Comparison of ENCODE assay signal across 23 mouse cellular contexts in genomic region chr1:37132433-37132832, GRCm38 (mm10).
DNase-seq lines count a peak whose midpoint lies in the region; ATAC-seq and TF ChIP-seq lines count a peak whose summit lies in the region.
"Had no signal": no experiment of that assay in that cellular context is flagged by ENCODE, and none has a peak within 500 bp of the region (broad histone marks: within the 10 kb centered on the region; RNA-seq: fewer than 3 reads in every experiment).

No protein-coding gene starts in this region.

- peak; percentile 15; the same call in 1 of the 2 replicates for TF ChIP-seq CTCF in midbrain, postnatal 0 days (IDR thresholded peaks at IDR 0.05)
- TF ChIP-seq CTCF in cerebellum, adult 2 months (IDR thresholded peaks at IDR 0.05; ENCODE audit: borderline replicate concordance, insufficient read depth, low read depth, low read length), result no peak

- H3K4me3 ChIP-seq in midbrain, postnatal 0 days (ENCODE audit: low read depth, low read length), result no peak overlapping the region
- no peak overlapping the region for H3K4me3 ChIP-seq in midbrain, embryonic 13.5 days (replicated peaks)
- no peak overlapping the region for H3K4me3 ChIP-seq in cerebellum, adult 2 months (replicated peaks; ENCODE audit: insufficient read depth, low read depth, low read length)
- H3K4me3 ChIP-seq: embryonic facial prominence, embryonic 10.5 days; forebrain, embryonic 12.5 days; hindbrain, embryonic 15.5 days; limb, embryonic 13.5 days; megakaryocyte, embryonic 14.5 days; midbrain, embryonic 15.5 days; neural tube, embryonic 15.5 days; stomach, embryonic 15.5 days had no signal

- DNase-seq in CD4-positive, CD25-positive, alpha-beta regulatory T cell, adult 2 months (ENCODE audit: low read depth, low spot score), result peak; percentile 6
- peak; percentile 6 to 7 for DNase-seq in heart, postnatal 10 days
- DNase-seq in heart, postnatal 4 days, result no peak
- no peak for DNase-seq in midbrain, postnatal 0 days (ENCODE audit: low spot score)
- DNase-seq in cerebellum, adult 2 months, result no peak
- DNase-seq: adrenal gland, postnatal 36 days; cerebellum, adult 11-12 months; cerebellum, postnatal 36 days; gastrocnemius, postnatal 14 days; kidney, postnatal 10 days; right cerebral cortex, postnatal 25 days had no signal

- no peak overlapping the region for H3K27ac ChIP-seq in midbrain, postnatal 0 days (ENCODE audit: low read depth, low read length)
- H3K27ac ChIP-seq in midbrain, embryonic 13.5 days, result no peak overlapping the region
- H3K27ac ChIP-seq in cerebellum, adult 2 months (ENCODE audit: insufficient read depth, low read length), result no peak overlapping the region
- H3K27ac ChIP-seq: embryonic facial prominence, embryonic 10.5 days; forebrain, embryonic 12.5 days; hindbrain, embryonic 15.5 days; limb, embryonic 13.5 days; midbrain, embryonic 15.5 days; neural tube, embryonic 15.5 days; stomach, embryonic 15.5 days had no signal

- no peak for TF ChIP-seq POLR2A in cerebellum, adult 2 months (IDR thresholded peaks at IDR 0.05; ENCODE audit: borderline replicate concordance, insufficient read depth, low read length)

- no peaks in the 10 kb centered on the region for H3K9me3 ChIP-seq in midbrain, postnatal 0 days (ENCODE audit: low read length)
- no peaks in the 10 kb centered on the region for H3K9me3 ChIP-seq in midbrain, embryonic 13.5 days
- H3K9me3 ChIP-seq: embryonic facial prominence, embryonic 10.5 days; forebrain, embryonic 12.5 days; hindbrain, embryonic 15.5 days; limb, embryonic 13.5 days; megakaryocyte, embryonic 14.5 days; midbrain, embryonic 15.5 days; neural tube, embryonic 15.5 days; stomach, embryonic 15.5 days had no signal

- no peak overlapping the region for H3K4me2 ChIP-seq in midbrain, postnatal 0 days (ENCODE audit: low read depth, low read length, poor library complexity, severe bottlenecking)
- no peak overlapping the region for H3K4me2 ChIP-seq in midbrain, embryonic 13.5 days (replicated peaks)
- H3K4me2 ChIP-seq: forebrain, embryonic 12.5 days; hindbrain, embryonic 15.5 days; limb, embryonic 13.5 days; midbrain, embryonic 15.5 days; neural tube, embryonic 15.5 days; stomach, embryonic 15.5 days had no signal

- H3K27me3 ChIP-seq in midbrain, postnatal 0 days (ENCODE audit: insufficient read depth, low read length), result no peaks in the 10 kb centered on the region
- no peaks in the 10 kb centered on the region for H3K27me3 ChIP-seq in midbrain, embryonic 13.5 days
- H3K27me3 ChIP-seq in cerebellum, adult 2 months (ENCODE audit: control insufficient read depth, insufficient read depth, low read length), result no peaks in the 10 kb centered on the region
- H3K27me3 ChIP-seq: forebrain, embryonic 12.5 days; hindbrain, embryonic 15.5 days; limb, embryonic 13.5 days; midbrain, embryonic 15.5 days; neural tube, embryonic 15.5 days; stomach, embryonic 15.5 days had no signal

- no peaks in the 10 kb centered on the region for H3K36me3 ChIP-seq in midbrain, postnatal 0 days (ENCODE audit: insufficient read depth, low read length)
- H3K36me3 ChIP-seq in midbrain, embryonic 13.5 days, result no peaks in the 10 kb centered on the region
- H3K36me3 ChIP-seq: embryonic facial prominence, embryonic 10.5 days; forebrain, embryonic 12.5 days; hindbrain, embryonic 15.5 days; limb, embryonic 13.5 days; midbrain, embryonic 15.5 days; neural tube, embryonic 15.5 days; stomach, embryonic 15.5 days had no signal

- no peak overlapping the region for H3K9ac ChIP-seq in midbrain, postnatal 0 days (replicated peaks; ENCODE audit: low read length, poor library complexity, severe bottlenecking)
- H3K9ac ChIP-seq in midbrain, embryonic 13.5 days (replicated peaks), result no peak overlapping the region
- H3K9ac ChIP-seq: forebrain, embryonic 12.5 days; hindbrain, embryonic 15.5 days; limb, embryonic 13.5 days; midbrain, embryonic 15.5 days; neural tube, embryonic 15.5 days; stomach, embryonic 15.5 days had no signal

- ATAC-seq in CD4-positive, CD25-positive, alpha-beta regulatory T cell, adult 4 months, result no peak
- no peak for ATAC-seq in midbrain, postnatal 0 days (ENCODE audit: low FRiP score)
- ATAC-seq in midbrain, embryonic 13.5 days, result no peak
- ATAC-seq in activated CD4-positive, CD25-positive, alpha-beta regulatory T cell, adult 4 months, result no peak
- ATAC-seq: intestine, embryonic 16.5 days; midbrain, embryonic 15.5 days had no signal

- intact Hi-C loops in heart, postnatal 10 days (cut with DNase I), result loop anchor here (5.0 kb wide), 1 partner anchor 350 kb away; no protein-coding TSS in a partner anchor

- 71% methylated on average over 7 of the region's 7 CpGs for WGBS in midbrain, postnatal 0 days
- 68% methylated on average over 7 of the region's 7 CpGs for WGBS in midbrain, embryonic 13.5 days
- WGBS in cerebellum, adult 2 months, result 70% methylated on average over 7 of the region's 7 CpGs

- no peaks in the 10 kb centered on the region for H3K4me1 ChIP-seq in midbrain, postnatal 0 days (ENCODE audit: insufficient read depth, low read length)
- no peaks in the 10 kb centered on the region for H3K4me1 ChIP-seq in midbrain, embryonic 13.5 days (replicated peaks)
- no peaks in the 10 kb centered on the region for H3K4me1 ChIP-seq in cerebellum, adult 2 months (ENCODE audit: control insufficient read depth, insufficient read depth, low read length)
- H3K4me1 ChIP-seq: forebrain, embryonic 12.5 days; hindbrain, embryonic 15.5 days; limb, embryonic 13.5 days; megakaryocyte, embryonic 14.5 days; midbrain, embryonic 15.5 days; neural tube, embryonic 15.5 days; stomach, embryonic 15.5 days had no signal

Comparison
In these comparisons a context has a peak if more than half of its experiments do, and no peak if none do; other contexts are left out.
1. DNase-seq: peak in CD4-positive, CD25-positive, alpha-beta regulatory T cell, adult 2 months (single experiment) and heart, postnatal 10 days (2 of 2); none in heart, postnatal 4 days (single experiment), midbrain, postnatal 0 days (single experiment) and cerebellum, adult 2 months (0 of 2).